Mouse (Mus musculus) lung, embryonic 15.5 days (tissue): ENCODE measurements around the gene Cept1. TPM values are rescaled to one million over a fixed set of nuclear protein-coding genes. Genes with fewer than 3 reads are reported as not detected.
A peak's percentile ranks its signal among the peaks of the same experiment; 100 is the strongest.

Experiments
- ATAC-seq: fragments of 200-750 bp; cut with Nextera tagmentation; 2 replicates; pipeline ENCODE4 v1.8.0; 2017; ENCODE audit warnings: moderate number of reproducible peaks, borderline replicate concordance; ENCODE audit not compliant: low FRiP score, low TSS enrichment; ENCODE audit errors: extremely low read depth
- H3K27ac ChIP-seq: fragments of 300-500 bp; sonication (generic); 2 replicates; pipeline ENCODE4 v1.5.1; 2015; ENCODE audit warnings: moderate library complexity, mild to moderate bottlenecking, inconsistent platforms
- H3K27me3 ChIP-seq: fragments of 300-500 bp; sonication (generic); 2 replicates; pipeline ENCODE4 v1.6.1; 2015; ENCODE audit warnings: inconsistent platforms
- H3K36me3 ChIP-seq: fragments of 300-500 bp; sonication (generic); 2 replicates; pipeline ENCODE4 v1.6.1; 2015; ENCODE audit warnings: inconsistent platforms
- H3K4me1 ChIP-seq: fragments of 300-500 bp; sonication (generic); 2 replicates; pipeline ENCODE4 v1.6.1; 2015; ENCODE audit warnings: inconsistent platforms
- H3K4me2 ChIP-seq: fragments of 300-500 bp; sonication (generic); 2 replicates; pipeline ENCODE4 v1.6.1; 2015; ENCODE audit warnings: inconsistent platforms, mild to moderate bottlenecking, moderate library complexity
- H3K4me3 ChIP-seq: fragments of 300-500 bp; sonication (generic); 2 replicates; pipeline ENCODE4 v1.5.1; 2015; ENCODE audit warnings: mild to moderate bottlenecking, inconsistent platforms
- H3K9ac ChIP-seq: fragments of 300-500 bp; sonication (generic); 2 replicates; pipeline ENCODE4 v1.6.1; 2015; ENCODE audit warnings: inconsistent platforms
- H3K9me3 ChIP-seq: fragments of 300-500 bp; sonication (generic); 2 replicates; pipeline ENCODE4 v1.6.1; 2016; ENCODE audit warnings: inconsistent platforms
- WGBS: fragments of 180-500 bp; shearing (Covaris S2); methylation state at CpG from one replicate; pipeline ENCODE4 v1.1.7; 2015; 5-methylcytosine and 5-hydroxymethylcytosine counted together
- polyA plus RNA-seq: library from polyadenylated mRNA; unstranded; fragments of >200 nt; fragmentation: Nextera tagmentation; extraction: Ambion mirVana; gene quantifications from 2 replicates; pipeline ENCODE4 v1.2.1, GENCODE M21; 2015

Gene Cept1
- polyA plus RNA-seq, 1 experiment from 2014 or later, result 73.5 TPM

DNA sequence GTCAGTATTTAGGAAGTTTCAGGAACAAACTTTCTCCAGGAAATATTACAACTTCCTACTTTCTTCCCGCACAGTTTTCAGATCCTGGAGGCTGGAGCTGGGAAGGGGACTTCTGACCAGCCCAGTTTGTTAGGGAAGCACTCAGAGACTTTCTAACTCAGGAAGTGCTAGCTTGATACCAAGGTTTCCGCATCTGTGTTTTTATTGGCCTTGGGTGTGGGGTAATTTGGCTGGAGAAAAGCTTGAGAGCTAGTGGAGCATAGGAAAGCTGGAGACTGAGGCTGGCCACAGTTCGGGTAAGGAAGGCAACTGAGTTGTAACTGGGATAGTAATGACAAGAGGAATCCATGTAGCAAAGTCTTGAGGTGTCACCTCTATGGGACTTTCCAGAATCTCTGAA is 53.7 kb downstream of the Cept1 start:
- no peak for ATAC-seq
- H3K36me3 ChIP-seq, result no peaks in the 10 kb centered on the region
- H3K27me3 ChIP-seq, result no peaks in the 10 kb centered on the region
- no peak overlapping the region for H3K4me3 ChIP-seq
- H3K4me1 ChIP-seq, result peaks cover 16% of the 10 kb centered on the region; the same call in 1 of the 2 replicates
- H3K4me2 ChIP-seq, result no peak overlapping the region
- H3K27ac ChIP-seq, result no peak overlapping the region
- WGBS, result 74% methylated on average over 3 of the region's 3 CpGs
- no peak overlapping the region for H3K9ac ChIP-seq
- no peaks in the 10 kb centered on the region for H3K9me3 ChIP-seq

DNA sequence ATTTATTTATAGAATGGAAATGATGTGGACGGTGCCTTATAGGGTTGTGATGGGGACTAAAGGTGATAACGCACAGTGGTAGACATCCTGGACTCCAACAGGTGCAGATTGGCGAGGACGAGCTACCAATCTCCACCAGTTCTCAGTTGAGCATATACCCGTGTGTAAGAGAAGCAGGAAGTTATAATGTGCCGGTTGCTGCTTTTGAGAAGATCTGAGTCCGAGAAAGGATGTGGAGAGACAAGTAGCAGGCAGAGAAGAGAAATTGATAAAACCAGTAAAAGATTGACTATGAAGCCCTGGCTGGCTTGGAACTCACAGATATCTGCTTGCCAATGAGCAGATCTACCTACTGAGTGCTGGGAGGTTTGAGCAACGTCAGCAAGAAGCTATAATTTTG is 54.4 kb downstream of the Cept1 start:
- H3K4me1 ChIP-seq, result peaks cover 16% of the 10 kb centered on the region; the same call in 1 of the 2 replicates
- H3K9me3 ChIP-seq, result no peaks in the 10 kb centered on the region
- H3K27ac ChIP-seq, result no peak overlapping the region
- no peak overlapping the region for H3K4me2 ChIP-seq
- H3K4me3 ChIP-seq, result no peak overlapping the region
- ATAC-seq, result no peak
- no peaks in the 10 kb centered on the region for H3K36me3 ChIP-seq
- no peak overlapping the region for H3K9ac ChIP-seq
- H3K27me3 ChIP-seq, result no peaks in the 10 kb centered on the region
- 88% methylated on average over 8 of the region's 8 CpGs for WGBS

DNA sequence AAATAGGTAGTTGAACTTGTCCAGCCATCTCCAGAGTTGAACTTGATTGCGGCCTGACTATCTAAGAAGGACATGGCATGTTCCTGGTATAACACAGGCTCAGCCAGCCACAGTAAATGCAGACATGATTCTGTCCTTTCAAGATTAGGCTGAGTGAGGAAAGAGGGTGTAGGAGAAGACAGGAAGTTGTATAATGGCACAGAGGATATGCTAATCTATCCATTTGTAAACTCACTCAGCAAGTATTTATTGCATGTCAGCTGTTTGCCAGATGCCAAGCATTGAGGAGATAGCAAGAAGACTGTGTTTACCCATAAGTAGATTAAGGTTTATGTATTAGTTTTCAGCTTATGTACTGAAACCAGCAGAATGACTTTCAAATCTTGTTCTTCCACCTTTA is 54.9 kb downstream of the Cept1 start:
- WGBS, result 90% methylated on average over 1 of the region's 1 CpGs
- no peaks in the 10 kb centered on the region for H3K27me3 ChIP-seq
- H3K4me2 ChIP-seq, result no peak overlapping the region
- H3K27ac ChIP-seq, result no peak overlapping the region
- H3K4me1 ChIP-seq, result peaks cover 16% of the 10 kb centered on the region; the same call in 1 of the 2 replicates
- no peaks in the 10 kb centered on the region for H3K9me3 ChIP-seq
- no peak overlapping the region for H3K9ac ChIP-seq
- no peak for ATAC-seq
- H3K36me3 ChIP-seq, result no peaks in the 10 kb centered on the region
- no peak overlapping the region for H3K4me3 ChIP-seq

DNA sequence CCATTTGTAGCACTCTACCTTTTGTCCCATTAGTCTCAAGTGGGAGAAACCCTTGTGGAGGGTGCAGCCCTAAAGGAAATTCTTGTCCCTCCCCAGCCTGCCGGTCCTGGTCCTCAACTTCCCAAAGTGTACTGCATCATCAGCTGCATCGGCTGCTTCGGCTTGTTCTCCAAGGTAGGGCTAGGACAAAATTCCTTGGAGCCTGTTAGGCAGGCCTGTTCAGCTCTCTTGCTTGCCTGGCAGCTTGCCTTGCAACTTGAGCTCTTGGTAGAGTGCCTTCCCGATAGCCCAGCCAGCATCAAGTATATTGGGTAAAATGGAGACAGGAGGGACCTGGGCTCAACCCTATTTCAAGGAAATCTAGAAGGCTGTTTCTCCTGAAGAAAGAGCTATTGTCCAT is 57.4 kb downstream of the Cept1 start:
- Histone ChIP-seq H3K4me1 (0 out of 2 replicates have a peak, but pooled peaks cover 4% of the 10 kb centered on the region), H3K27ac (no peak overlapping the region), H3K4me3 (no peak overlapping the region), H3K27me3 (no peaks in the 10 kb centered on the region), H3K9me3 (no peaks in the 10 kb centered on the region), H3K36me3 (no peaks in the 10 kb centered on the region), H3K9ac (no peak overlapping the region), H3K4me2 (no peak overlapping the region)
- ATAC-seq, result no peak
- 75% methylated on average over 4 of the region's 4 CpGs for WGBS

DNA sequence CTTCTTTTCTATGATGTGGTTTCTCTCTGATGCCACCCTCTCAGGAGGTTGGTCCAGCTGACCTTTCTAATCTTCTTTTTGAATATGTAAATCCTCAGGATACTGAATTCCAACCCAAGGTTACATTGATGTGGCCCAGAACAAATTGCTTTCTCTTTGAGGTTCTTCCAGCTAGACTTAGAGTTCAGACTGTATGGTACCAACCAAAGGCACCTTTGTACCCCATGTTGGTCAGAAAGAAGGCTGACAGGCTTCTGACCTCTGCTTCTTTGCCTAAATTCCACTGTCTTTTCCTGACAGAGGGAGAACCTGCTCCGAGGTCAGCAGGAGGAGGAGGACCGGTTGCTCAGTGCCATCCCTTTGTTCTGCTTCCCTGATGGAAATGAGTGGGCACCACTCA is 60.1 kb downstream of the Cept1 start:
- no peak overlapping the region for H3K27ac ChIP-seq
- no peaks in the 10 kb centered on the region for H3K27me3 ChIP-seq
- no peak overlapping the region for H3K4me3 ChIP-seq
- WGBS, result 88% methylated on average over 2 of the region's 2 CpGs
- no peaks in the 10 kb centered on the region for H3K36me3 ChIP-seq
- H3K9me3 ChIP-seq, result no peaks in the 10 kb centered on the region
- no peak overlapping the region for H3K9ac ChIP-seq
- H3K4me1 ChIP-seq, result peaks cover 12% of the 10 kb centered on the region; the same call in 1 of the 2 replicates
- H3K4me2 ChIP-seq, result no peak overlapping the region
- ATAC-seq, result no peak

DNA sequence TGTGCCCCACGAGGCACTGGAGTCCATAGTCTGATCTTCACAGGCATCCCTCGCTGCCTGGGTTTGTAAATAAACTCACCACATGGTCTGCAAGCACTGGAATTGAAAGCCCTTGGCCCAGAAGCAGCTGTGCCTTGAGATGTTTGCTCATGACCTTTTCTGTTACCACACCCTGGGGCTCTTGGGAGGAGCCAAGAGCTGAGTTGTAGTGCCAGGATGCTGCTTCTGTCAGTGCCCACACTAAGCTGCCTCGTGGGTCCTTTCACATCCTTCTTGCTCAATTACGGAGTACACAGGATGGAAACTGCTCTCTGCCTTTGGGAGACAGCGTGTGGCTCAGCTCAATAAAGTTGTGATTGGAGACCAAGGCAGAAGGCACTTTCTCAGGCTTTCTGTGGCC is 61.8 kb downstream of the Cept1 start:
- peaks cover 12% of the 10 kb centered on the region; the same call in 1 of the 2 replicates for H3K4me1 ChIP-seq
- no peak overlapping the region for H3K27ac ChIP-seq
- 58% methylated on average over 5 of the region's 5 CpGs for whole genome bisulfite sequencing
- no peak for ATAC-seq
- H3K36me3 ChIP-seq, result no peaks in the 10 kb centered on the region
- H3K4me3 ChIP-seq, result no peak overlapping the region
- H3K4me2 ChIP-seq, result no peak overlapping the region
- H3K9me3 ChIP-seq, result no peaks in the 10 kb centered on the region
- no peak overlapping the region for H3K9ac ChIP-seq
- H3K27me3 ChIP-seq, result no peaks in the 10 kb centered on the region

DNA sequence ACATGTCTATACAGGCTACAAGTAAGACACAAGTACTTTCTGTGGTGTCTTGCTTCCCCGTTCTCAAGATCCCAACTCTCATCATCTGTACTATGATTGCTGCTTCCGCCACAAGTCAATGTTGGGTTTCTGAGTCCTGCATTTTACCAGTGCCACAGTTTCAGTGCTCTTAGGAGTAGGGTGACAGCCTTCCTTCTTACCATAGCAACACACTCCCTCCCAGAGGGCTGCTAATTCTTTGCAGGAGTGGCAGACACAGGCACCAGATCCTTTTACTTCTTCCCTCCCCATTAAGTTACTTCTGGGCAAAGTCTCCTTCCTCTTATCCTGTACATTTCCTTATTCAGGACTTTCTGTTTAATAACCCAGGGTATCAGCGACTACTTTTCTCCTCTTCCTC is 62.7 kb downstream of the Cept1 start:
- no peak overlapping the region for H3K9ac ChIP-seq
- peaks cover 12% of the 10 kb centered on the region; the same call in 1 of the 2 replicates for H3K4me1 ChIP-seq
- no peaks in the 10 kb centered on the region for H3K36me3 ChIP-seq
- no peak overlapping the region for H3K27ac ChIP-seq
- WGBS, result 90% methylated on average over 3 of the region's 3 CpGs
- no peak overlapping the region for H3K4me3 ChIP-seq
- no peaks in the 10 kb centered on the region for H3K9me3 ChIP-seq
- no peak overlapping the region for H3K4me2 ChIP-seq
- no peaks in the 10 kb centered on the region for H3K27me3 ChIP-seq
- ATAC-seq, result no peak

DNA sequence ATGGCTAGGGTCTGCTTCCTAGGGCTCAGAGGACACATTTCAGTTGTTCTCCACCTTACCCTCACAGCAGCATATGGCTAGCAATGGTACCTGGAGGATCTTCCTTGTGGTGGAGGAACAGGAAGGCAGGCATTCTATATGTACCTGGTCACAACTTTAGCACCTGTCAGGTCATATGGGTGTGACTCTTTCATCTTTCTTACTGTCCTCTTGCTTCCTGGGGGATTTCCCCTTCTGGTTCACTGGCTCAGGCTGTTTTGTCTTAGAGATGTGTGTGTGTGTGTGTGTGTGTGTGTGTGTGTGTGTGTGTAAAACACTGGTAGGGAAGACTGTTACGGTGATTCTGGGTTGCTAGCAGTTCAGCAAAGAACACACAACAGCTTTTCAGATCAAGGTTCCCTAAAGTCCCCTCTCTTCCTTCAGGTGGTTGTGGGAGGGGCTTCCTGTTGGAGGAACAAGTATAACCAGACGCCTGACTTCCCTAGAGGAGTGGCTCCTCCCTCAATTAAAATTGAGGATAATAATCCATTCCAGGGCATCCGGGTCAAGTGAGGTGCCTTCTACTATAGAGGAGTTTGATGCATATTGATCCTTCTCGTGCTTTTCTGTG is 63.7 kb downstream of the Cept1 start:
- no peak for ATAC-seq
- WGBS, result 60% methylated on average over 4 of the region's 4 CpGs
- Histone ChIP-seq H3K4me1 (peaks cover 12% of the 10 kb centered on the region; the same call in 1 of the 2 replicates), H3K36me3 (no peaks in the 10 kb centered on the region), H3K27ac (no peak overlapping the region), H3K27me3 (no peaks in the 10 kb centered on the region), H3K9ac (no peak overlapping the region), H3K9me3 (no peaks in the 10 kb centered on the region), H3K4me3 (no peak overlapping the region), H3K4me2 (peak overlapping the region; percentile 8; the same call in 1 of the 2 replicates)

DNA sequence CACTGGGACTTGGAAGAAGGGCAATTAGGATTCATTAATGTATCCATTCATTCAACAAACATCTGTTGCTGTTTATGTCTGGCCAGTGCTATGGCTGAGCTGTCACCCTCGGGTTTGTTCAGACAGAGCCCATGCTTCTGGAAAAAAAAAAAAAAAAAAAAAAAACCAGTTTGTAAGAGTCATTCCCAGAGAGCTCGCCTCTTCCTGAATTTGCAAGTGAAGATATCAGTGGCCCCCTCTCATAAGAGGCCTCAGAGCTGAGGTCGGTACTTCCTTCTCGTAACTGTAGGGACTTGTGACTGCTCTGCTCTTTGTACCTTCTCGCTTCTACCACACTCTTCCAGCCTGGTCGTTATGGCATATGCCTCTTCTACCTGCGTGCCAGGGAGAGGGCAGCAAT is 64.3 kb downstream of the Cept1 start:
- ATAC-seq, result peak; percentile 23; the same call in 1 of the 2 replicates
- peaks cover 12% of the 10 kb centered on the region; the same call in 1 of the 2 replicates for H3K4me1 ChIP-seq
- no peaks in the 10 kb centered on the region for H3K36me3 ChIP-seq
- no peaks in the 10 kb centered on the region for H3K27me3 ChIP-seq
- H3K9ac ChIP-seq, result no peak overlapping the region
- H3K4me2 ChIP-seq, result peak overlapping the region; percentile 95
- H3K9me3 ChIP-seq, result no peaks in the 10 kb centered on the region
- peak overlapping the region; percentile 73; the same call in 1 of the 2 replicates for H3K4me3 ChIP-seq
- no peak overlapping the region for H3K27ac ChIP-seq
- 49% methylated on average over 7 of the region's 7 CpGs for WGBS

DNA sequence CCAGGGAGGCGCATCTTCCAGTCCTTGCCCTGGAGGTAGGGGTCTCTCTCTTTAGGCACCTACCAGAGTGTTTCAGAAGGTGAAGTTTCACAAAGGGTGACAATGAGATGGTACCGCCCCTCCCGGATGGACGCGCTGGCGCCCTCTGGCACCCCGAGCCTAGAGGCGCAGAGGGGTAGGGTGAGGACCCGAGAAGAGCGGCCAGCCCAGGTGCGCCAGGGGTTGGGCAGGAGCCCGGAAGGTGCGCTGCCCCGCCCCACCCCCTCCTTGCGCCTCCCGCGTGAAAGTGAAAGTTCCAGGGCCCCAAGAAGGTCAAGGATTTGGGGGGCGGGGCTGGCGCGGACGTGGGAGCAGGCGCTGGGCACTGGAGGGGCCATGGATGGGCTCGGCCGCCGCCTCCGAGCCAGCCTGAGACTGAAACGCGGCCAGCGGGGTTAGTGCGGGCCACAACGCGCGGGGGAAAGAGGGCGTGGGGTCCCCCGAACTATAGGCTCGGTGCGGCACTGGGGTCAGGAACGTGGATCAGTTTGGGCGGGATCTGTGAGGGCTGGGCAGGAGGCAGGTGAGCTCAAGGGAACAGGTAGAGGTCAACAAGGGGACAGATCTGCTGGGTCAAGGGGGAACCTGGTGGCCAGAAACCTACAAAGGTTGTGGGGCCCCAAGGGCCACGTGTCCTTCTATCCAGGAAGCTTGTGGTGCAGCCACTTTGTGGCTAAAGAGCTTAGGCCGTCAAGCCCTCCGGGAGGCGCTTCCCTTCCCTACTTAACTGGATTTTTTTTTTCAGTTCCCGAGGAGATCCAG is 65.1 kb downstream of the Cept1 start, which contains the start of gene Dennd2d:
TSS of gene Dennd2d (plus strand) at position 125 of the 801 bp plus-strand sequence.
- Histone ChIP-seq H3K27me3 (no peaks in the 10 kb centered on the region), H3K4me3 (peak within 1 kb of the TSS; percentile 73), H3K36me3 (no peaks in the 10 kb centered on the region), H3K4me1 (peaks cover 12% of the 10 kb centered on the region; the same call in 1 of the 2 replicates), H3K4me2 (peak within 1 kb of the TSS; percentile 95), H3K27ac (0 out of 2 replicates have a peak within 1 kb of the TSS, but pooled peaks have one; percentile 10), H3K9me3 (no peaks in the 10 kb centered on the region), H3K9ac (peak within 1 kb of the TSS; percentile 66)
- peak; percentile 82 for ATAC-seq
- under 1% methylated on average over 44 of the region's 44 CpGs for WGBS

DNA sequence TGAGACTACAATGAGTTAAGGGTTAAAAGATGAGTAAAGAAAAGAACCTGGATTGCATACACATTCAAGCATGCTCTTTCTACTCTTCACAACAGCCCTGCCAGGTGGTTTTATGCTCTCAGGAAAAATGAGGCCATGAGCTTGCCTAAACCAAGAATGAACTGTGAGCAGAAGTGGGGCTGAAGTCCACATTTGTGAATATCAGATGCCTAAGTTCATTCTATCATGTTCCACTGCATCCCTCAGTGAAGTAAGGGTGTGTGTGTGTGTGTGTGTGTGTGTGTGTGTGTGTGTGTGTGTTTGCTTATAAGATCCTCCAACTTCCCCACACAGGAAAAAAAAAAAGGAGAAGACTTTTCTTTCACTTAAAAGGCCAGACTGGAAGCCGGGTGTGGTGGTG is 70.7 kb downstream of the Cept1 start:
- Histone ChIP-seq H3K4me2 (no peak overlapping the region), H3K36me3 (no peaks in the 10 kb centered on the region), H3K9ac (no peak overlapping the region), H3K9me3 (no peaks in the 10 kb centered on the region), H3K4me3 (no peak overlapping the region), H3K27ac (no peak overlapping the region), H3K4me1 (no peaks in the 10 kb centered on the region), H3K27me3 (no peaks in the 10 kb centered on the region)
- 57% methylated on average over 1 of the region's 1 CpGs for WGBS
- no peak for ATAC-seq

DNA sequence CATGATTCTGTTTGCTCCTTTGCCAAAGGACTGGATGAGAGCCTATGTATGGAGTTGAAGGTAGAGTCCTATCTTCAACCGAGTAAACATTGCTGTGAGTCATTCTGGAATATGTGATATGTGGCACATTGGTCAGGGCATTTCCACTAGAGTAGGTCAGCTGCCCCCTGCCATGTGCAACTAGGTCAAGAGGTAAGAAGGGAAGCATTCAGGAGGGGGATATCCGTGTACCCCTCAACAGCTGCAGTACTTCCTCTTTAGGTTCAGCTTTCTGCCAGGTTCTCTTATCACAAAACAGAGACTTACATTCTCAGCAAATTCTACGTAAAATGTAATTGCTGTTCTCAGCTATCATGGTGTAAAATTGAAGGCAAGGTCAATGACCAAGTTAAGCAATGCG is 73.4 kb downstream of the Cept1 start:
- no peaks in the 10 kb centered on the region for H3K36me3 ChIP-seq
- H3K9me3 ChIP-seq, result no peaks in the 10 kb centered on the region
- H3K27me3 ChIP-seq, result no peaks in the 10 kb centered on the region
- no peaks in the 10 kb centered on the region for H3K4me1 ChIP-seq
- no peak overlapping the region for H3K4me3 ChIP-seq
- 74% methylated on average over 4 of the region's 4 CpGs for WGBS
- ATAC-seq, result no peak
- H3K27ac ChIP-seq, result no peak overlapping the region
- H3K9ac ChIP-seq, result no peak overlapping the region
- H3K4me2 ChIP-seq, result no peak overlapping the region
